Mouse (Mus musculus) liver, embryonic 15.5 days (tissue): ENCODE data around the gene Rusc2. TPM values are rescaled to one million over a fixed set of nuclear protein-coding genes. Genes with fewer than 3 reads are reported as not detected.

Source experiments
- ATAC-seq: fragments of 200-750 bp; cut with Nextera tagmentation; 2 replicates; pipeline ENCODE4 v1.8.0; 2017; ENCODE audit warnings: moderate number of reproducible peaks, mild to moderate bottlenecking, moderate library complexity; ENCODE audit not compliant: insufficient read depth
- H3K27ac ChIP-seq: fragments of 300-500 bp; sonication (generic); replicated peaks from 2 replicates; pipeline ENCODE4 v1.5.1; 2015; ENCODE audit warnings: mild to moderate bottlenecking, inconsistent platforms
- H3K27me3 ChIP-seq: fragments of 300-500 bp; sonication (generic); 2 replicates; pipeline ENCODE4 v1.6.1; 2015; ENCODE audit warnings: mild to moderate bottlenecking, inconsistent platforms
- H3K36me3 ChIP-seq: fragments of 300-500 bp; sonication (generic); replicated peaks from 2 replicates; pipeline ENCODE4 v1.6.1; 2015; ENCODE audit warnings: moderate library complexity, mild to moderate bottlenecking, inconsistent platforms
- H3K4me1 ChIP-seq: fragments of 300-500 bp; sonication (generic); replicated peaks from 2 replicates; pipeline ENCODE4 v1.6.1; 2015; ENCODE audit warnings: inconsistent platforms
- H3K4me2 ChIP-seq: fragments of 300-500 bp; sonication (generic); 2 replicates; pipeline ENCODE4 v1.6.1; 2015; ENCODE audit warnings: moderate library complexity, mild to moderate bottlenecking, inconsistent platforms
- H3K4me3 ChIP-seq: fragments of 300-500 bp; sonication (generic); replicated peaks from 2 replicates; pipeline ENCODE4 v1.5.1; 2015; ENCODE audit warnings: mild to moderate bottlenecking, inconsistent platforms
- H3K9ac ChIP-seq: fragments of 300-500 bp; sonication (generic); 2 replicates; pipeline ENCODE4 v1.6.1; 2015; ENCODE audit warnings: moderate library complexity, mild to moderate bottlenecking, inconsistent platforms
- H3K9me3 ChIP-seq: fragments of 300-500 bp; sonication (generic); replicated peaks from 2 replicates; pipeline ENCODE4 v1.6.1; 2016; ENCODE audit warnings: inconsistent platforms
- WGBS: fragments of 180-500 bp; shearing (Covaris S2); methylation state at CpG from one replicate; pipeline ENCODE4 v1.1.7; 2015; ENCODE audit warnings: mixed read lengths; ENCODE audit not compliant: insufficient replicate concordance; 5-methylcytosine and 5-hydroxymethylcytosine counted together
- polyA plus RNA-seq: library from polyadenylated mRNA; unstranded; fragments of >200 nt; fragmentation: Nextera tagmentation; extraction: Ambion mirVana; gene quantifications from 2 replicates; pipeline ENCODE4 v1.2.1, GENCODE M21; 2015

Gene Rusc2
- polyA plus RNA-seq, 1 experiment from 2014 or later, result 1.4 TPM

DNA sequence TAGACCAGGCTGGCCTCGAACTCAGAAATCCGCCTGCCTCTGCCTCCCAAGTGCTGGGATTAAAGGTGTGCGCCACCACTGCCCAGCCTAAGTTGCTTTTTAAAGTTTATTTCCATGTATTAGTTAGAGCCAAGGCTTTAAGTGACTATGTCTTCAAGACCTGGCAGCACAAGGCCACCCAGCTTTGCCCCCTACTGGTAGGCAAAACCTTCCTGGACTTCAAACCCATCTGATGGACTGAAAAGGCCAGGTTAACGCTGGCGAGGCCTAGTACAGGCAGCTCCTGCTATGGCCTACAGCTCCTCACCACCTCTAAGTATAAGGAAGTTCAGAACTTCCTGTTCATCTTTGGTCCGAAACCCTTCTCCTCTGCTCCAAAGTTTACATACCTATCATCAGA lies 94.8 kb downstream of the Rusc2 start:
- no peak overlapping the region for H3K27ac ChIP-seq
- no peak overlapping the region for H3K4me3 ChIP-seq
- no peaks in the 10 kb centered on the region for H3K36me3 ChIP-seq
- H3K4me2 ChIP-seq, result no peak overlapping the region
- H3K4me1 ChIP-seq, result peaks cover 14% of the 10 kb centered on the region
- H3K27me3 ChIP-seq, result no peaks in the 10 kb centered on the region; the same call in 1 of the 2 replicates
- 67% methylated on average over 6 of the region's 6 CpGs for WGBS
- H3K9me3 ChIP-seq, result no peaks in the 10 kb centered on the region
- H3K9ac ChIP-seq, result no peak overlapping the region
- no peak for ATAC-seq

Other genes starting within 250 kb of the Rusc2 start
- 0.08 and 0.09 TPM in 2 replicates for gene Atp8b5, start 114.8 kb upstream of the Rusc2 start, polyA plus RNA-seq
- not detected in 2 replicates for gene Fam166b, start 47.2 kb downstream of the Rusc2 start, polyA plus RNA-seq
- 1.0 and 1.2 TPM in 2 replicates for gene Tesk1, start 60.0 kb downstream of the Rusc2 start, polyA plus RNA-seq
- 0.94 and 1.4 TPM in 2 replicates for gene Cd72, start 72.6 kb downstream of the Rusc2 start, polyA plus RNA-seq
- 0.07 and 0.18 TPM in 2 replicates for gene Sit1, start 101.8 kb downstream of the Rusc2 start, polyA plus RNA-seq
- gene Ccdc107, start 110.9 kb downstream of the Rusc2 start, polyA plus RNA-seq, result 33.5 and 34.2 TPM in 2 replicates
- 34.5 and 38.2 TPM in 2 replicates for gene Arhgef39, start 117.7 kb downstream of the Rusc2 start, polyA plus RNA-seq
- gene Car9, start 125.0 kb downstream of the Rusc2 start, polyA plus RNA-seq, result 1.3 and 1.9 TPM in 2 replicates
- gene Tpm2, start 141.8 kb downstream of the Rusc2 start, polyA plus RNA-seq, result 34.1 and 47.4 TPM in 2 replicates
- gene Creb3, start 180.4 kb downstream of the Rusc2 start, polyA plus RNA-seq, result 22.3 and 24.9 TPM in 2 replicates
- 37.5 and 40.3 TPM in 2 replicates for gene Tln1, start 180.7 kb downstream of the Rusc2 start, polyA plus RNA-seq
- gene Rgp1, start 196.7 kb downstream of the Rusc2 start, polyA plus RNA-seq, result 13.6 and 15.7 TPM in 2 replicates
- gene Gba2, start 196.9 kb downstream of the Rusc2 start, polyA plus RNA-seq, result 16.7 and 18.8 TPM in 2 replicates
- gene Msmp, start 202.5 kb downstream of the Rusc2 start, polyA plus RNA-seq, result 0.58 TPM in 1 of 2 replicates, not detected in the other
- 0.70 and 0.88 TPM in 2 replicates for gene Npr2, start 250.0 kb downstream of the Rusc2 start, polyA plus RNA-seq